Mouse (Mus musculus): ENCODE data around the gene Naa20. TPM values are rescaled to one million over a fixed set of nuclear protein-coding genes. Genes with fewer than 3 reads are reported as not detected.

Gene Naa20
- polyA plus RNA-seq, 1 experiment from 2014 or later = 126 TPM

Small RNAs within 50 kb of the gene (microRNA-seq; reads per million reads assigned to microRNA genes)
- not detected for gene Gm25026

Other genes starting within 250 kb of the Naa20 start
- gene Rin2, start 226.9 kb upstream of the Naa20 start, polyA plus RNA-seq (2016; fragmentation: Nextera tagmentation; extraction: Ambion mirVana) = 16.1 and 18.1 TPM in 2 replicates
- 0.82 and 1.1 TPM in 2 replicates for gene Cfap61, start 32.7 kb downstream of the Naa20 start, polyA plus RNA-seq (2016; fragmentation: Nextera tagmentation; extraction: Ambion mirVana)
- 38.0 and 41.0 TPM in 2 replicates for gene Crnkl1, start 32.9 kb downstream of the Naa20 start, polyA plus RNA-seq (2016; fragmentation: Nextera tagmentation; extraction: Ambion mirVana)

Measured in neural tube, embryonic 12.5 days (tissue).